Comparison of ENCODE assay signal across 29 mouse cellular contexts in genomic region chr13:34645519-34645918, GRCm38 (mm10). TPM values are rescaled to one million over a fixed set of nuclear protein-coding genes. Genes with fewer than 3 reads are reported as not detected.
"Had no signal": no experiment of that assay in that cellular context is flagged by ENCODE, and none has a peak within 500 bp of the region (broad histone marks: within the 10 kb centered on the region; RNA-seq: fewer than 3 reads in every experiment).

No protein-coding gene starts in this region.

- ATAC-seq: forebrain, embryonic 13.5 days; forebrain, embryonic 14.5 days; forebrain, embryonic 15.5 days; forebrain, embryonic 16.5 days had no signal

- H3K9me3 ChIP-seq: embryonic facial prominence, embryonic 10.5 days; embryonic facial prominence, embryonic 12.5 days; embryonic facial prominence, embryonic 13.5 days; embryonic facial prominence, embryonic 15.5 days; forebrain, embryonic 10.5 days; forebrain, embryonic 13.5 days; forebrain, embryonic 15.5 days had no signal

- H3K4me1 ChIP-seq: embryonic facial prominence, embryonic 12.5 days; forebrain, embryonic 13.5 days had no signal

- H3K27me3 ChIP-seq: embryonic facial prominence, embryonic 15.5 days had no signal

- H3K36me3 ChIP-seq: embryonic facial prominence, embryonic 10.5 days; embryonic facial prominence, embryonic 12.5 days; embryonic facial prominence, embryonic 13.5 days; embryonic facial prominence, embryonic 15.5 days; forebrain, embryonic 10.5 days; forebrain, embryonic 15.5 days had no signal

- H3K27ac ChIP-seq: embryonic facial prominence, embryonic 10.5 days; embryonic facial prominence, embryonic 12.5 days; embryonic facial prominence, embryonic 13.5 days; embryonic facial prominence, embryonic 15.5 days; forebrain, embryonic 10.5 days; forebrain, embryonic 13.5 days; forebrain, embryonic 15.5 days; heart, adult 2 months had no signal

- H3K4me3 ChIP-seq: embryonic facial prominence, embryonic 10.5 days; embryonic facial prominence, embryonic 12.5 days; embryonic facial prominence, embryonic 13.5 days; embryonic facial prominence, embryonic 15.5 days; erythroblast, embryonic 14.5 days; forebrain, embryonic 10.5 days; forebrain, embryonic 13.5 days; forebrain, embryonic 15.5 days; gastrocnemius, adult 2 months; heart, adult 2 months had no signal

- H3K9ac ChIP-seq: embryonic facial prominence, embryonic 12.5 days; embryonic facial prominence, embryonic 13.5 days; embryonic facial prominence, embryonic 15.5 days; forebrain, embryonic 13.5 days; forebrain, embryonic 15.5 days had no signal

- H3K4me2 ChIP-seq: embryonic facial prominence, embryonic 12.5 days; embryonic facial prominence, embryonic 13.5 days; embryonic facial prominence, embryonic 15.5 days; forebrain, embryonic 13.5 days; forebrain, embryonic 15.5 days had no signal

- DNase-seq: cerebellum, adult 18-20 months; cerebellum, adult 2 months; cerebellum, adult 8-10 months; cerebellum, adult 9-10 months; cerebellum, adult 9-11 months; cerebellum, postnatal 10 days; cerebellum, postnatal 14 days; cerebellum, postnatal 25 days; cerebellum, postnatal 36 days; embryo, embryonic 11 days; gastrocnemius, adult 2 months; gastrocnemius, postnatal 10 days; gastrocnemius, postnatal 14 days; gastrocnemius, postnatal 25 days; gastrocnemius, postnatal 36 days; heart, adult 18-20 months; heart, adult 2 months had no signal

RNA-seq across cellular contexts. Expression of gene Pxdc1, which starts 7.8 kb away (rescaled TPM):
- total RNA-seq: common myeloid progenitor, adult 5-6 weeks; granulocyte monocyte progenitor cell, adult 5-6 weeks had no signal
